Mouse (Mus musculus) liver, embryonic 16.5 days (tissue): ENCODE measurements at regions not wholly inside any gene's neighbourhood (a gene's known extent, or its start where the extent isn't known, plus 50 kb on each side); places are given as distances from the start of the nearest gene placed in this dataset.
A peak's percentile ranks its signal among the peaks of the same experiment; 100 is the strongest.
"Not testable (repeated sequence)": the region's sequence is repeated elsewhere in the genome, so short reads cannot be mapped to it uniquely, and the experiment has no call there.

ENCODE experiments used
- ATAC-seq: fragments of 200-750 bp; cut with Nextera tagmentation; 2 replicates; pipeline ENCODE4 v1.8.0; 2017; ENCODE audit warnings: low read depth, mild to moderate bottlenecking, moderate number of reproducible peaks, moderate library complexity
- H3K27ac ChIP-seq: fragments of 300-500 bp; sonication (generic); 2 replicates; pipeline ENCODE4 v1.5.1; 2014; ENCODE audit warnings: mild to moderate bottlenecking, low read length
- H3K27me3 ChIP-seq: fragments of 300-500 bp; sonication (generic); 2 replicates; pipeline ENCODE4 v1.6.1; 2014; ENCODE audit warnings: low read depth, low read length, mixed read lengths; ENCODE audit not compliant: control insufficient read depth, insufficient read depth
- H3K36me3 ChIP-seq: fragments of 300-500 bp; sonication (generic); 2 replicates; pipeline ENCODE4 v1.6.1; 2014; ENCODE audit warnings: mild to moderate bottlenecking; ENCODE audit not compliant: control insufficient read depth, insufficient read depth
- H3K4me1 ChIP-seq: fragments of 300-500 bp; sonication (generic); 2 replicates; pipeline ENCODE4 v1.6.1; 2014; ENCODE audit warnings: low read depth, low read length, mixed read lengths; ENCODE audit not compliant: control insufficient read depth
- H3K4me2 ChIP-seq: fragments of 300-500 bp; sonication (generic); 2 replicates; pipeline ENCODE4 v1.6.1; 2014; ENCODE audit warnings: low read depth, low read length, mixed read lengths
- H3K4me3 ChIP-seq: fragments of 300-500 bp; sonication (generic); 2 replicates; pipeline ENCODE4 v1.5.1; 2014; ENCODE audit warnings: low read depth, mild to moderate bottlenecking, low read length
- H3K9ac ChIP-seq: fragments of 300-500 bp; sonication (generic); 2 replicates; pipeline ENCODE4 v1.6.1; 2014; ENCODE audit warnings: low read depth, low read length
- H3K9me3 ChIP-seq: fragments of 300-500 bp; sonication (generic); replicated peaks from 2 replicates; pipeline ENCODE4 v1.6.1; 2016; ENCODE audit warnings: low read length; ENCODE audit not compliant: control insufficient read depth
- WGBS: fragments of 180-500 bp; shearing (Covaris S2); extraction: QIAGEN DNeasy Blood & Tissue Kit; methylation state at CpG from one replicate; pipeline ENCODE4 v1.1.7; 2014; ENCODE audit not compliant: insufficient replicate concordance; 5-methylcytosine and 5-hydroxymethylcytosine counted together

DNA sequence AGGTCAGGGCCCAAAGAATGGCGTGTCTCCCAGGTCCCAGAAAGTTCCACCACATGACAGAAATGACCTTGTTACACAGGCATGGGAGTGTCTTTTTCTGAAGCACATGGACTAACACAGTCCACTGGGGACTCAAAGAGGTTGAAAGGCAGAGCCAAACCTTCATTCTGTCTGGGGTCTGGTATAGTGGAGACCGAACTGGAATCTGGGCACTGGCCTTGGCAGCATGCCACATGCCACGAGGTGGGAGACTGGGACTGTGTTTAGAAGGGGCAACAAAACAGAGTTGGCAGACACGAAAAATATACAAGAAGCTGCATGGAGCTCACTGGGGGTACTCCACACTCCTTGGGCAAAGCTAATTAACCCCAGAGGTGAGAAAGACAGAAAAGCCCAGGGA lies 293.6 kb upstream of the Cdh4 start:
- H3K9me3 ChIP-seq = no peaks in the 10 kb centered on the region
- no peak for ATAC-seq
- H3K4me2 ChIP-seq = no peak overlapping the region
- H3K4me1 ChIP-seq = no peaks in the 10 kb centered on the region
- H3K4me3 ChIP-seq = no peak overlapping the region
- WGBS = 43% methylated on average over 4 of the region's 4 CpGs
- H3K27me3 ChIP-seq = no peaks in the 10 kb centered on the region
- H3K9ac ChIP-seq = no peak overlapping the region
- H3K27ac ChIP-seq = no peak overlapping the region
- H3K36me3 ChIP-seq = no peaks in the 10 kb centered on the region

DNA sequence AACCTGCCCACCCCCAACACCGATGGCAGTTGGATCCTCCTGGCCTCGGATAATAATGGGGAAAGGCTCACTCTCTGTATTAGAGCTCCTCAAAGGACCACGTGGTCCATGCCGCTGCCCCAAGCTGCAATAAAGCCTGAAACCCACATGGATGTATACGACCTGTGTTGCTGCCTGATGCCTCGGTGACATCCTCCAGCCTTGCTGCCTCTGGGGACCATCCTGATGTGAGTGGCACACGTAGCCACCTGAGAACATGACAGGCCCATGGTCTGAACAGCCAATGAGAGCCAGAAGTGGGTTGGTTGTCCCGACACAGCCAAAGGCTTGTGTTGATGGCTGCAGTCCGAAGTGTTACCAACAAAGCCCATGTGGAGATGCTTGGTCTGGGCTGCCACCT lies 283.4 kb upstream of the Cdh4 start:
- WGBS = 65% methylated on average over 9 of the region's 9 CpGs

DNA sequence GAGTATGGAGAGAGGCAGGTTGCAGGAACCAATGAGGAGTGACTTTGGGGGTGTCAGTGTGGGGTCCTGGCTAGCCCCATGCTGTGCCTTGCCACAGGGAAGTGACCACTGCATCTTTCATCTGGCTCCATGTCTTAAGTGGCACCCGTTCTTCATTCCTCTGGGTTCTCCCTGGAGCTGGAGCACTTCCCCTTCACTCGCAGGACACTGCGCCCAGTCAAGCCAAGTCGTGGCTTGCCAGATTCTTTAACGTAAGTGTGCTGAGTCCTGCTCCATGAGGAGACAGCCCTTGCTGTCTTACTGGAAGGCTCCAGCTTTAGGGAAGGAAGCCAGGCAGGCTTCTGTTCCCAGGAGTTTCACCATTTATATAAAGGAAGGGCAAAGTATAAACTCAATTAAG lies 279.1 kb upstream of the Cdh4 start:
- no peaks in the 10 kb centered on the region for H3K27me3 ChIP-seq
- no peak overlapping the region for H3K4me2 ChIP-seq
- H3K9me3 ChIP-seq = no peaks in the 10 kb centered on the region
- H3K4me3 ChIP-seq = no peak overlapping the region
- no peak for ATAC-seq
- no peak overlapping the region for H3K9ac ChIP-seq
- no peak overlapping the region for H3K27ac ChIP-seq
- WGBS = 63% methylated on average over 5 of the region's 5 CpGs
- no peaks in the 10 kb centered on the region for H3K36me3 ChIP-seq
- H3K4me1 ChIP-seq = no peaks in the 10 kb centered on the region

More for the DNA sequence above, 283.4 kb upstream of the Cdh4 start:
- H3K27me3 ChIP-seq = no peaks in the 10 kb centered on the region
- H3K4me1 ChIP-seq = no peaks in the 10 kb centered on the region
- H3K9ac ChIP-seq = no peak overlapping the region
- H3K4me3 ChIP-seq = no peak overlapping the region
- H3K36me3 ChIP-seq = no peaks in the 10 kb centered on the region
- H3K4me2 ChIP-seq = no peak overlapping the region
- H3K9me3 ChIP-seq = no peaks in the 10 kb centered on the region
- no peak overlapping the region for H3K27ac ChIP-seq
- ATAC-seq = no peak

DNA sequence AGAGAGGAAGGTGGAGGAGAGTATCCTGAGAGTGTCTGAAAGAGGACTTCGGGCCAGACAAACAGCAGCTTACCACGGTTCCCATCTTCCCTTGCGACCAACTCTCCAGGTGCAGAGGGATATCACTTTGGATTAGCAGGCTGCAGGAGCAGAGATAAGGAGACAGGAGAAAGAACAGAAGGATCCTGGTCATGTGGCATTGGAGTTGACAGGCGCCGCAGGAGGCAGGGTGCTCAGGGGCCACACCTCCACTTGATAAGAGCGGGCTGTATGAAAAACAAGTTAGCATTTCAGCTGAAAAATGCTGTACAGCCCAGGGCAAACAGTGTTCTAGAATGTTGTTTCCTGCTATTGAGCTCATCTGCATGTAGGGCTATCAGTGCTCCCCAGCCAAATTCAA lies 272.1 kb upstream of the Cdh4 start:
- WGBS = 30% methylated on average over 6 of the region's 6 CpGs
- no peak overlapping the region for H3K4me2 ChIP-seq
- no peak for ATAC-seq

DNA sequence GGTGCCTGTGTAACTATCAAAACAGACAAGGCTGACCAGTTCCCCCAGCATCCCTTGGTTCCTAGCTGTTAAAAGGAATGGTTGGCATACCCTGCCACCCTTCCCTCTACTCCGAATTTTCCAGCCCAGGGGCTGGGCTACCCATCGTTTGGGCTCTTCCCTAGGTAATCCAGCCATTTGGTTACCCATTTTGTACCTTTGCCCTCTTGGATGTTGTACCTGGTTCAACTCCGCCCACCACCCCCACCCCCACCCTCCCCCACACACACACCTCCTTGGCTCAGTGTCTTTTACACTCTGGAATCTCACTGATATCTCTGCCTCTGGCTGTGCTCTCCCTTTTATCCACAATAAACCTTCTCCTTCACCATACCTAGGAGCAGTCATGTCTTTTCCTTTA lies 271.6 kb upstream of the Cdh4 start:
- no peak overlapping the region for H3K27ac ChIP-seq

More for the DNA sequence above, 272.1 kb upstream of the Cdh4 start:
- no peaks in the 10 kb centered on the region for H3K36me3 ChIP-seq
- H3K4me1 ChIP-seq = no peaks in the 10 kb centered on the region
- H3K27me3 ChIP-seq = no peaks in the 10 kb centered on the region
- no peaks in the 10 kb centered on the region for H3K9me3 ChIP-seq
- H3K4me3 ChIP-seq = no peak overlapping the region
- no peak overlapping the region for H3K9ac ChIP-seq
- no peak overlapping the region for H3K27ac ChIP-seq

DNA sequence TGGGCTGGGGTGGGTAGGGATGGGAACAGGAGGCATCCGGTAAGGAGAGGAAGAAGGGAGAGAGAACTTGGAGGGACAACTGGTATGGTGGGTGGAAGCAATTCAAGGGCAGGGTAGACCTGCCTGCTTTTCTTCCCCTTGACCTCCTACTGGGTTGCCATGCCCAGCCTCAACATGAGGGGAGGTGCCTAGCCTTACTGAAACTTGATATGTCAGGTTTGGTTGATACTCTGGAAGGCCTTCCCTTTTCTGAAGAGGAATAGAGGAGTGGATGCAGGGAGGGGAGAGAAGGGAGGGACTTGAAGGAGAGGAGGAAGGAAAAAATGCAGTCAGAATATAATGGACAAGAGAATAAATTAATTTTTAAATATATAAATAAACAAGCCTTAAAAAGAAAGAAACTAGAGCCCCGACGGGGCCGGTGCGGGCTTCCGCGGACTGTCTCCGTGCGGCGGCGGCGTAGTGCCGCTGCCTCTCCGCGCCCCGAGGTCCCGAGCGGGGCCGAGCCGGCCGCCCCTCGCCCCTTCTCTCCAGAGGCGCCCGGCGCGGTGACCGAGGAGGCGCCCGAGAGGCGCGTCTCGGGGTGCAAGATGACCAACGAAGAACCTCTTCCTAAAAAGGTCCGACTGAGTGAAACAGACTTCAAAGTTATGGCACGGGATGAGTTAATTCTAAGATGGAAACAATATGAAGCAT lies 265.2 kb upstream of the Cdh4 start:
- WGBS = 3% methylated on average over 17 of the region's 35 CpGs
- 0 out of 2 replicates have a peak, but pooled peaks have one; percentile 43 for ATAC-seq
- not testable (repeated sequence) for H3K4me2 ChIP-seq

More for the DNA sequence above, 271.6 kb upstream of the Cdh4 start:
- H3K4me3 ChIP-seq = no peak overlapping the region
- H3K4me2 ChIP-seq = no peak overlapping the region
- H3K9me3 ChIP-seq = no peaks in the 10 kb centered on the region
- no peak overlapping the region for H3K9ac ChIP-seq
- WGBS = 19% methylated on average over 3 of the region's 3 CpGs
- ATAC-seq = no peak
- no peaks in the 10 kb centered on the region for H3K27me3 ChIP-seq
- H3K4me1 ChIP-seq = no peaks in the 10 kb centered on the region
- H3K36me3 ChIP-seq = no peaks in the 10 kb centered on the region

DNA sequence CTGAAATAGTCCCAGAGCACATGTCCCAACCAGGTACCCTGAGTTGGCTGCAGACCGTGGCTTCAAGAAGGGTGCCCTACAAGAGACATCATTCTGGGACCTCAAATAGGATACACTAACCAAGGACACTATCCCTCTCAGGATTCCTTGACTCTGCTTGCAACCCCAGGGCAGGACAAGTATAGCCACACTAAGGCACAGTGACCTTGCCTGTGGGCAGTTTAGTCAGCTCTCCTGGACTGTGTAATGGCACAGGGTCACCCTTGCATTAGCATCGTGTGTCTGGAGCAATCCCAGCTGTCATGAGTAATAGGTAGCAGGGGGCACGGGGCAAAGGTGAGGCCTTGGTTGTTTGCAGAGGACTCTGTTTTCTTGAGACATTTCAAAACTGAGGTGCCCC lies 260.9 kb upstream of the Cdh4 start:
- Histone ChIP-seq H3K27ac (no peak overlapping the region), H3K4me2 (no peak overlapping the region), H3K9me3 (no peaks in the 10 kb centered on the region), H3K36me3 (no peaks in the 10 kb centered on the region), H3K9ac (no peak overlapping the region), H3K27me3 (peaks cover 3% of the 10 kb centered on the region; the same call in 1 of the 2 replicates), H3K4me1 (no peaks in the 10 kb centered on the region), H3K4me3 (no peak overlapping the region)
- no peak for ATAC-seq
- WGBS = 64% methylated on average over 3 of the region's 3 CpGs

More for the DNA sequence above, 265.2 kb upstream of the Cdh4 start:
- not testable (repeated sequence) for H3K27ac ChIP-seq, H3K9ac ChIP-seq, H3K27me3 ChIP-seq, H3K4me3 ChIP-seq, H3K9me3 ChIP-seq, H3K4me1 ChIP-seq, H3K36me3 ChIP-seq

DNA sequence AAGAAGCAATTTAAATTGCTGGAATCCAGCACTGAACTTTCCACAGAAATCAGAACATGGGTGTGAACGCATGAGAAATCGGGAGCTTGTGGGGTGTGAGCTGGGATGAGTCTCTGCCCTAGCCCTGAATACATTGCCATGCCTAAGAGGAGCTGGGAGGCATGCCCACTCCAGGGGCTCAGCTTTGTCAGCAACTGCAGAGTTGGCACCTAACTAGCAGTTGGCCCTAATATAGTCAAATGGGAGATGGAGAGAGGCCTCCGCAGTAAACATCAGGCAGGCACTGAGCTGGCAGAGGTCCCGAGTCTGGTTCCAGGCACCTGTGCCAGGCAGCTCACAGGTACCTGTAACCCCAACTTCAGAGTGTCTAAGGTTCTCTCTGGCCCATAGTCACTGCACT lies 260.1 kb upstream of the Cdh4 start:
- Histone ChIP-seq H3K4me2 (no peak overlapping the region), H3K9ac (no peak overlapping the region), H3K27ac (no peak overlapping the region), H3K4me1 (no peaks in the 10 kb centered on the region), H3K27me3 (no peaks in the 10 kb centered on the region), H3K36me3 (no peaks in the 10 kb centered on the region), H3K9me3 (no peaks in the 10 kb centered on the region), H3K4me3 (no peak overlapping the region)
- WGBS = 66% methylated on average over 4 of the region's 4 CpGs
- no peak for ATAC-seq

DNA sequence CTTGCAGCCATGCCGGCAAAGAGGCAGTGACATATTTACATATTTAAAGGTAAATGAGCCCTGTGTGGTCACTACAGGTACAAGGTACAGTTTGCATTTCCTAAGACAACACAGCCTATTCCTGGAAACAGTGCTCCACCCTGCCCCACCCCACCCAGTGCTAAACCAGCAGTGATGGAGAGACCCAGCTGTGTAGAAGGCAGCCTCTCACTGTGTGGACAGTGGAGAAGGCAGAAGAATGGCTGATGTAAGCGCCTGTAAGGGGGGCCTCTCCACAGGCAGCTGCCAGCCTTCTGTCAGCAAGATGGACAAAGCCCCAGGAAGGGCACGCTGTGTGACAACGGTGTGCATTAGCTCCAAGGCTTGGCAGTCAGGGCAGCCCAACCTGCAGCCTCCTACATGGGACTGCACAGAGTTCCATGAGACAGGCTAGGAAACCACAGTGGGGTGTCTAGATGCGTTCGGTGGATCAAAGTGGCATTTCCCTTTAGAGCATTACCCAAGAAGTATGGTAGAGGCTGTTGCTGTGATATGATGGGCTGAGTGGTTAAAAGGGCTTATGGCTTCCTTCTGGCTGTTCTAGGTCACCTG lies 249.2 kb upstream of the Cdh4 start:
- Histone ChIP-seq H3K27ac (no peak overlapping the region), H3K9me3 (no peaks in the 10 kb centered on the region), H3K4me1 (no peaks in the 10 kb centered on the region), H3K9ac (no peak overlapping the region), H3K27me3 (no peaks in the 10 kb centered on the region), H3K4me2 (no peak overlapping the region), H3K4me3 (no peak overlapping the region), H3K36me3 (no peaks in the 10 kb centered on the region)
- ATAC-seq = no peak
- whole genome bisulfite sequencing = 62% methylated on average over 6 of the region's 6 CpGs
